Mouse (Mus musculus) liver, embryonic 16.5 days (tissue): ENCODE data around the gene Gtf3c1. TPM values are rescaled to one million over a fixed set of nuclear protein-coding genes. Genes with fewer than 3 reads are reported as not detected.
"Not testable (repeated sequence)": the region's sequence is repeated elsewhere in the genome, so short reads cannot be mapped to it uniquely, and the experiment has no call there.

Source experiments
- ATAC-seq: fragments of 200-750 bp; cut with Nextera tagmentation; 2 replicates; pipeline ENCODE4 v1.8.0; 2017; ENCODE audit warnings: low read depth, mild to moderate bottlenecking, moderate number of reproducible peaks, moderate library complexity
- H3K27ac ChIP-seq: fragments of 300-500 bp; sonication (generic); 2 replicates; pipeline ENCODE4 v1.5.1; 2014; ENCODE audit warnings: mild to moderate bottlenecking, low read length
- H3K27me3 ChIP-seq: fragments of 300-500 bp; sonication (generic); 2 replicates; pipeline ENCODE4 v1.6.1; 2014; ENCODE audit warnings: low read depth, low read length, mixed read lengths; ENCODE audit not compliant: control insufficient read depth, insufficient read depth
- H3K36me3 ChIP-seq: fragments of 300-500 bp; sonication (generic); 2 replicates; pipeline ENCODE4 v1.6.1; 2014; ENCODE audit warnings: mild to moderate bottlenecking; ENCODE audit not compliant: control insufficient read depth, insufficient read depth
- H3K4me1 ChIP-seq: fragments of 300-500 bp; sonication (generic); 2 replicates; pipeline ENCODE4 v1.6.1; 2014; ENCODE audit warnings: low read depth, low read length, mixed read lengths; ENCODE audit not compliant: control insufficient read depth
- H3K4me2 ChIP-seq: fragments of 300-500 bp; sonication (generic); 2 replicates; pipeline ENCODE4 v1.6.1; 2014; ENCODE audit warnings: low read depth, low read length, mixed read lengths
- H3K4me3 ChIP-seq: fragments of 300-500 bp; sonication (generic); 2 replicates; pipeline ENCODE4 v1.5.1; 2014; ENCODE audit warnings: low read depth, mild to moderate bottlenecking, low read length
- H3K9ac ChIP-seq: fragments of 300-500 bp; sonication (generic); 2 replicates; pipeline ENCODE4 v1.6.1; 2014; ENCODE audit warnings: low read depth, low read length
- H3K9me3 ChIP-seq: fragments of 300-500 bp; sonication (generic); replicated peaks from 2 replicates; pipeline ENCODE4 v1.6.1; 2016; ENCODE audit warnings: low read length; ENCODE audit not compliant: control insufficient read depth
- WGBS: fragments of 180-500 bp; shearing (Covaris S2); extraction: QIAGEN DNeasy Blood & Tissue Kit; methylation state at CpG from one replicate; pipeline ENCODE4 v1.1.7; 2014; ENCODE audit not compliant: insufficient replicate concordance; 5-methylcytosine and 5-hydroxymethylcytosine counted together
- polyA plus RNA-seq: library from polyadenylated mRNA; unstranded; fragments of >200 nt; fragmentation: Nextera tagmentation; extraction: Ambion mirVana; gene quantifications from 2 replicates; pipeline ENCODE4 v1.2.1, GENCODE M21; 2015

The Gtf3c1 gene
- polyA plus RNA-seq, 1 experiment from 2014 or later: 7.3 TPM

- no peaks in the 10 kb centered on the region for H3K36me3 ChIP-seq
- 43% methylated on average over 2 of the region's 2 CpGs for WGBS
- no peaks in the 10 kb centered on the region for H3K9me3 ChIP-seq
- no peak overlapping the region for H3K4me3 ChIP-seq
- H3K4me1 ChIP-seq: no peaks in the 10 kb centered on the region
- no peak for ATAC-seq
- no peak overlapping the region for H3K9ac ChIP-seq
- H3K27me3 ChIP-seq: no peaks in the 10 kb centered on the region
- no peak overlapping the region for H3K27ac ChIP-seq
- H3K4me2 ChIP-seq: no peak overlapping the region
Measured at GRCm38 (mm10) chr7:125716724-125717123, 9.1 kb upstream of the Gtf3c1 start.

GRCm38 (mm10) chr7:125714803-125715202 lies 7.2 kb upstream of the Gtf3c1 start:
- H3K4me3 ChIP-seq: no peak overlapping the region
- 55% methylated on average over 3 of the region's 3 CpGs for WGBS
- H3K27me3 ChIP-seq: no peaks in the 10 kb centered on the region
- no peaks in the 10 kb centered on the region for H3K36me3 ChIP-seq
- no peak overlapping the region for H3K4me2 ChIP-seq
- no peak overlapping the region for H3K9ac ChIP-seq
- no peaks in the 10 kb centered on the region for H3K9me3 ChIP-seq
- no peak for ATAC-seq
- no peak overlapping the region for H3K27ac ChIP-seq
- no peaks in the 10 kb centered on the region for H3K4me1 ChIP-seq

- H3K9ac ChIP-seq, H3K27me3 ChIP-seq, H3K36me3 ChIP-seq, H3K27ac ChIP-seq, ATAC-seq, H3K4me3 ChIP-seq, H3K4me1 ChIP-seq, H3K4me2 ChIP-seq, H3K9me3 ChIP-seq: not testable (repeated sequence)
- WGBS: 52% methylated on average over 6 of the region's 7 CpGs
Measured at GRCm38 (mm10) chr7:125713542-125714055, 6.0 kb upstream of the Gtf3c1 start.

GRCm38 (mm10) chr7:125708100-125708499 lies 520 bp upstream of the Gtf3c1 start:
- H3K27ac ChIP-seq: peak overlapping the region; percentile 43; the same call in 1 of the 2 replicates
- peaks cover 31% of the 10 kb centered on the region for H3K4me1 ChIP-seq
- H3K4me2 ChIP-seq: peak overlapping the region; percentile 96
- ATAC-seq: no peak
- H3K4me3 ChIP-seq: peak overlapping the region; percentile 94
- H3K36me3 ChIP-seq: peaks cover 3% of the 10 kb centered on the region; the same call in 1 of the 2 replicates
- 2% methylated on average over 15 of the region's 15 CpGs for WGBS
- peak overlapping the region; percentile 83 for H3K9ac ChIP-seq
- H3K27me3 ChIP-seq: no peaks in the 10 kb centered on the region
- H3K9me3 ChIP-seq: no peaks in the 10 kb centered on the region

GRCm38 (mm10) chr7:125707186-125707585 lies 394 bp downstream of the Gtf3c1 start:
- ATAC-seq: peak; percentile 74
- Histone ChIP-seq H3K27me3 (no peaks in the 10 kb centered on the region), H3K9me3 (no peaks in the 10 kb centered on the region), H3K27ac (peak overlapping the region; percentile 88), H3K4me3 (peak overlapping the region; percentile 94), H3K36me3 (peaks cover 11% of the 10 kb centered on the region), H3K4me2 (peak overlapping the region; percentile 96), H3K9ac (peak overlapping the region; percentile 90), H3K4me1 (peaks cover 31% of the 10 kb centered on the region)
- WGBS: under 1% methylated on average over 24 of the region's 24 CpGs

- no peaks in the 10 kb centered on the region for H3K27me3 ChIP-seq
- no peak overlapping the region for H3K4me3 ChIP-seq
- no peak overlapping the region for H3K27ac ChIP-seq
- no peak overlapping the region for H3K4me2 ChIP-seq
- peaks cover 24% of the 10 kb centered on the region for H3K4me1 ChIP-seq
- H3K9me3 ChIP-seq: 0 out of 2 replicates have a peak, but pooled peaks cover 3% of the 10 kb centered on the region
- peaks cover 46% of the 10 kb centered on the region for H3K36me3 ChIP-seq
- WGBS: 64% methylated on average over 1 of the region's 1 CpGs
- H3K9ac ChIP-seq: no peak overlapping the region
- ATAC-seq: no peak
Measured at GRCm38 (mm10) chr7:125702791-125703190, 4.8 kb downstream of the Gtf3c1 start.

GRCm38 (mm10) chr7:125694056-125694455 lies 13.5 kb downstream of the Gtf3c1 start:
- Histone ChIP-seq H3K9me3 (0 out of 2 replicates have a peak, but pooled peaks cover 3% of the 10 kb centered on the region), H3K27me3 (no peaks in the 10 kb centered on the region), H3K36me3 (peaks cover 63% of the 10 kb centered on the region), H3K4me3 (no peak overlapping the region), H3K4me2 (no peak overlapping the region), H3K4me1 (no peaks in the 10 kb centered on the region), H3K27ac (no peak overlapping the region), H3K9ac (no peak overlapping the region)
- no peak for ATAC-seq
- WGBS: 76% methylated on average over 5 of the region's 5 CpGs

- ATAC-seq: no peak
- WGBS: 84% methylated on average over 4 of the region's 4 CpGs
- no peak overlapping the region for H3K27ac ChIP-seq
Measured at GRCm38 (mm10) chr7:125690516-125690915, 17.1 kb downstream of the Gtf3c1 start.

GRCm38 (mm10) chr7:125679936-125680335 lies 27.6 kb downstream of the Gtf3c1 start:
- Histone ChIP-seq H3K4me2 (no peak overlapping the region), H3K9ac (no peak overlapping the region), H3K27ac (no peak overlapping the region), H3K27me3 (no peaks in the 10 kb centered on the region), H3K36me3 (peaks cover 39% of the 10 kb centered on the region), H3K4me1 (no peaks in the 10 kb centered on the region), H3K4me3 (no peak overlapping the region), H3K9me3 (no peaks in the 10 kb centered on the region)
- ATAC-seq: no peak
- WGBS: 69% methylated on average over 9 of the region's 9 CpGs

More at GRCm38 (mm10) chr7:125690516-125690915, 17.1 kb downstream of the Gtf3c1 start:
- no peaks in the 10 kb centered on the region for H3K9me3 ChIP-seq
- no peaks in the 10 kb centered on the region for H3K27me3 ChIP-seq
- peaks cover 30% of the 10 kb centered on the region for H3K36me3 ChIP-seq
- no peaks in the 10 kb centered on the region for H3K4me1 ChIP-seq
- no peak overlapping the region for H3K9ac ChIP-seq
- H3K4me2 ChIP-seq: no peak overlapping the region
- no peak overlapping the region for H3K4me3 ChIP-seq
